Mouse (Mus musculus): ENCODE results near the gene Cd300ld4. TPM values are rescaled to one million over a fixed set of nuclear protein-coding genes. Genes with fewer than 3 reads are reported as not detected.
A peak's percentile ranks its signal among the peaks of the same experiment; 100 is the strongest.
"Not testable (repeated sequence)": the region's sequence is repeated elsewhere in the genome, so short reads cannot be mapped to it uniquely, and the experiment has no call there.

The Cd300ld4 gene
- polyA plus RNA-seq, 1 experiment from 2014 or later, result not detected

DNA sequence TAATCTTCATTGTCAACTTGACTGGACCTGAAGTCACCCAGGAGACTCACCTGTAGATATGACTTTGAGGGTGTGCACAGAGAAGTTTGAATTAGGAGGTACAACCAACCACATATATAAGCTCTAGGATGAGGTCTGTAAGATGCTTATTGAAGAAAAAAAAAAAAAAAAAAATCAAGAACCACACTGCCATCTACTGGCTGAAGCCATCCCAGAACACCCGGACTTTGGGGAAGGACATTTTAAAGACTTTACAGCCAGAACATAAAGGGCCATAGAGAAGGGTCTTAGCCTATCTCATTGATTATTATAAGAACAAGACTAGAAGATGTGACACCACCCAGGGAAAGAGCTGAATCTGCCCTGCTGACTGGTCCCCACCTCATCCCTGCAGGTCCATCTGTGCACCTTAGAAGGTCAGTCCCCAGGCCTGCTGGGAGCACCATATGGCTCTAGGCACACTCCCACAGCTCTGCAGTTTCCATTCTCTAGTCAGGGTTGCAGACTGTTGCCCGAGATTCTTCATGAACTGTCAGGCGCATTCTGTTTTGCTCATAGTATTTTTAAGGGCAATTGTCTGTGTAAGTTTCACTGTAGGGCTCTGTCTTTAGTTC is 22.6 kb upstream of the Cd300ld4 start:
- H3K27ac ChIP-seq (ENCODE audit: low read length), result no peak overlapping the region
- H3K36me3 ChIP-seq (ENCODE audit: insufficient read depth, low read length), result no peaks in the 10 kb centered on the region
- H3K4me1 ChIP-seq (ENCODE audit: insufficient read depth, low read depth, low read length), result no peaks in the 10 kb centered on the region
- ATAC-seq, result no peak
- TF ChIP-seq CTCF (IDR thresholded peaks at IDR 0.05), result peak; percentile 18; the same call in 1 of the 2 replicates
- no peak for TF ChIP-seq EP300 (IDR thresholded peaks at IDR 0.05)
- H3K4me3 ChIP-seq (ENCODE audit: low read depth, low read length), result no peak overlapping the region
- H3K9ac ChIP-seq (replicated peaks; ENCODE audit: low read depth), result no peak overlapping the region
- WGBS, result 35% methylated on average over 3 of the region's 3 CpGs
- no peak for DNase-seq (ENCODE audit: low spot score)
- H3K9me3 ChIP-seq (ENCODE audit: low read length), result no peaks in the 10 kb centered on the region
- H3K4me2 ChIP-seq (replicated peaks; ENCODE audit: low read depth, low read length), result no peak overlapping the region
- H3K27me3 ChIP-seq (replicated peaks; ENCODE audit: insufficient read depth, low read length), result no peaks in the 10 kb centered on the region

DNA sequence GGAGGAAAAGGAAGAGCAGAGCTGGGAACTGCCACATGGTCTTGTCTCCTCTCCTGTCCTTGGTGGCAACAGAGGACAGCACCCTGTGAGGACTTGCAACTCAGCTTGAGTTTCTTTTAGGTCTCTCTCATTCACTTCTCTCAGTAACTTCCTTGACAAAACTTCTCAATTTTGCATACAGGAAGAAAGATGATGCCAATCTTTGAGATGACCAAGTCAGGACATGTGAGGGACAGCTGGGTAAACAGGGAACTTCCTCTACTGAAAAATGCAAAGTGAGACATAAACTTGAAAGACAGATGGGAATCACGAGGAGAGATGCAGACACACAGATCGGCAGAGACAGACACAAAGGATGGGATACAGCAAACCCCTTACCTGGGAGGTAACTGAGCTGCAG is 21.4 kb upstream of the Cd300ld4 start, which contains the start of gene Cd300ld3:
Gene Cd300ld3, minus strand, starts transcription at position 151 of the 400 bp plus-strand sequence.
- no peak within 1 kb of the TSS for H3K9ac ChIP-seq (replicated peaks; ENCODE audit: low read depth)
- no peak within 1 kb of the TSS for H3K27ac ChIP-seq (ENCODE audit: low read length)
- no peak for TF ChIP-seq EP300 (IDR thresholded peaks at IDR 0.05)
- TF ChIP-seq CTCF (IDR thresholded peaks at IDR 0.05), result no peak
- WGBS, result 43% methylated on average over 2 of the region's 2 CpGs
- DNase-seq (ENCODE audit: low spot score) (no peak), ATAC-seq (no peak)
- no peak within 1 kb of the TSS for H3K4me3 ChIP-seq (ENCODE audit: low read depth, low read length)
- H3K9me3 ChIP-seq (ENCODE audit: low read length), result no peaks in the 10 kb centered on the region
- no peaks in the 10 kb centered on the region for H3K4me1 ChIP-seq (ENCODE audit: insufficient read depth, low read depth, low read length)
- no peak within 1 kb of the TSS for H3K4me2 ChIP-seq (replicated peaks; ENCODE audit: low read depth, low read length)
- H3K36me3 ChIP-seq (ENCODE audit: insufficient read depth, low read length), result no peaks in the 10 kb centered on the region
- H3K27me3 ChIP-seq (replicated peaks; ENCODE audit: insufficient read depth, low read length), result no peaks in the 10 kb centered on the region

DNA sequence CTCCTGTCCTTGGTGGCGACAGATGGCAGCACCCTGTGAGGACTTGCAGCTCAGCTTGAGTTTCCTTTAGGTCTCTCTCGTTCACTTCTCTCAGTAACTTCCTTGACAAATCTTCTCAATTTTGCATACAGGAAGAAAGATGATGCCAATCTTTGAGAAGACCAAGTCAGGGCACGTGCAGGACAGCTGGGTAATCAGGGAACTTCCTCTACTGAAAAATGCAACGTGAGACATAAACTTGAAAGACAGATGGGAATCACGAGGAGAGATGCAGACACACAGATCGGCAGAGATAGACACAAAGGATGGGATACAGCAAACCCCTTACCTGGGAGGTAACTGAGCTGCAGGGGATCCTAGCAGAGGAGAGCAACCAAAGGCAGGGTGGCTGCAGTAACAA is 10.9 kb upstream of the Cd300ld4 start, which contains the start of gene Cd300ld5:
Gene Cd300ld5, minus strand, starts transcription at position 101 of the 400 bp plus-strand sequence.
- no CpG with 5 or more reads among the region's 6 CpGs for WGBS
- DNase-seq (ENCODE audit: low spot score); H3K27me3 ChIP-seq (replicated peaks; ENCODE audit: insufficient read depth, low read length); ATAC-seq; H3K9me3 ChIP-seq (ENCODE audit: low read length); H3K4me2 ChIP-seq (replicated peaks; ENCODE audit: low read depth, low read length); H3K4me1 ChIP-seq (ENCODE audit: insufficient read depth, low read depth, low read length); H3K27ac ChIP-seq (ENCODE audit: low read length); H3K9ac ChIP-seq (replicated peaks; ENCODE audit: low read depth); H3K36me3 ChIP-seq (ENCODE audit: insufficient read depth, low read length); H3K4me3 ChIP-seq (ENCODE audit: low read depth, low read length): not testable (repeated sequence)

DNA sequence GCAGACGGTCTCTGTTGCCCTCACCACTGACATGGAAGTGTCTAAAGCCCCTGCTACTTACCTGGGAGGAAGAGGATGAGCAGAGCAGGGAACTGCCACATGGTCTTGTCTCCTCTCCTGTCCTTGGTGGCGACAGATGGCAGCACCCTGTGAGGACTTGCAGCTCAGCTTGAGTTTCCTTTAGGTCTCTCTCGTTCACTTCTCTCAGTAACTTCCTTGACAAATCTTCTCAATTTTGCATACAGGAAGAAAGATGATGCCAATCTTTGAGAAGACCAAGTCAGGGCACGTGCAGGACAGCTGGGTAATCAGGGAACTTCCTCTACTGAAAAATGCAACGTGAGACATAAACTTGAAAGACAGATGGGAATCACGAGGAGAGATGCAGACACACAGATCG is 10.7 kb downstream of the Cd300ld4 start, which contains the start of gene Cd300ld2:
Gene Cd300ld2, minus strand, starts transcription at position 101 of the 400 bp plus-strand sequence.
- not testable (repeated sequence) for H3K4me2 ChIP-seq (replicated peaks; ENCODE audit: low read depth, low read length); DNase-seq (ENCODE audit: low spot score); H3K27ac ChIP-seq (ENCODE audit: low read length); H3K36me3 ChIP-seq (ENCODE audit: insufficient read depth, low read length); H3K4me1 ChIP-seq (ENCODE audit: insufficient read depth, low read depth, low read length); ATAC-seq; H3K27me3 ChIP-seq (replicated peaks; ENCODE audit: insufficient read depth, low read length); H3K9me3 ChIP-seq (ENCODE audit: low read length); H3K4me3 ChIP-seq (ENCODE audit: low read depth, low read length); H3K9ac ChIP-seq (replicated peaks; ENCODE audit: low read depth)
- WGBS, result no CpG with 5 or more reads among the region's 7 CpGs

DNA sequence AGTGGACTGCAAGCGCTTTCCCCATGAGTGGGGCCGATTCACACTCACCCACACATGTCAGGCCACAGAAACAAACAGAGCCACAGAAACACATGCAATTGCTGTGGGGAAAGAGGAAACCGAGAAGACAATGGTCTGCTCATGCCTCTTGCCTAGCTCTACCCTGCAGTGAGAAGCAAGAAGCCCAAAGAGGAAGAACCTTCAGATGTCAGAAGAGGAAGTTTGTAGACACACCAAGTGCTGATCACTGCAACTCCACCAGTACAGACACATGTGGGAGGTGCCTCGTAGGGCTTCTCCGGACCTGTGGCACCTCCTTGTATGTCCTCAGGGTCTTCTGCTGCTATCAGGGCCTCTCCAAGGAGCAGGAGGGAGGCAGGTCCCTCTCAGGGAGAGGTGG is 22.7 kb downstream of the Cd300ld4 start:
- DNase-seq (ENCODE audit: low spot score), result peak; percentile 44
- Histone ChIP-seq H3K36me3 (ENCODE audit: insufficient read depth, low read length) (no peaks in the 10 kb centered on the region), H3K27ac (ENCODE audit: low read length) (no peak overlapping the region), H3K9me3 (ENCODE audit: low read length) (no peaks in the 10 kb centered on the region), H3K4me3 (ENCODE audit: low read depth, low read length) (no peak overlapping the region), H3K9ac (replicated peaks; ENCODE audit: low read depth) (no peak overlapping the region), H3K27me3 (replicated peaks; ENCODE audit: insufficient read depth, low read length) (no peaks in the 10 kb centered on the region), H3K4me1 (ENCODE audit: insufficient read depth, low read depth, low read length) (no peaks in the 10 kb centered on the region), H3K4me2 (replicated peaks; ENCODE audit: low read depth, low read length) (no peak overlapping the region)
- TF ChIP-seq EP300 (IDR thresholded peaks at IDR 0.05) (no peak), CTCF (IDR thresholded peaks at IDR 0.05) (no peak)
- peak; percentile 23; the same call in 1 of the 2 replicates for ATAC-seq
- 60% methylated on average over 5 of the region's 5 CpGs for WGBS

DNA sequence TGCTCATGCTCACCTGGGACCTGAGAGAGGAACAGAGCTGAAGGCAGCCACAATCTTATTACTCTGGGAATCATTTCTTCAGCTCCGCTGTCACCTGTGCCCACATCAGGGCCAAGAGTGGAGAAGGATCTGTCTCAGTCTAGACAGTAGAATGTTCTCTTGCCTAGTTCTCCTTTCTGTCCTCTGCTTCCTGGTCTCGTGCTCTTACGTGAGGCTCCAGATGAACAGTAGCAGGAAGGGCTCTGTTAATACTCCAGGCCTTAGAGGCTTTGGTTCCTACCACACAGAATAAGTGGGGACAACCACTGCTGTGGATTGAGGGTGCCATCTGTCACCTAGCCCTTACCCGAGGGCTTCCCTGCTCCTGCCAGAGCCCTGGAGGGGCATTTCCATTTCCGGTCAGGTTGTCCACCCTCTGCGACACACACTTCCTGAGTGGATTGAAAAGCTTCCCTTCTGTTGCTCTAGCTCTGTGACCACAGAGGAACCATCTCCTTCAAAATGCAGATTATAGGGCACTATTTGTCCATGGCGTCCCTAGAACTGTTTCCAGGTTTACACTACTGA is 25.3 kb downstream of the Cd300ld4 start, which contains the start of gene Cd300c2:
Gene Cd300c2, minus strand, starts transcription at position 407 of the 567 bp plus-strand sequence.
- peak; percentile 17 for DNase-seq (ENCODE audit: low spot score)
- H3K9me3 ChIP-seq (ENCODE audit: low read length), result no peaks in the 10 kb centered on the region
- H3K27me3 ChIP-seq (replicated peaks; ENCODE audit: insufficient read depth, low read length), result no peaks in the 10 kb centered on the region
- no peak within 1 kb of the TSS for H3K4me3 ChIP-seq (ENCODE audit: low read depth, low read length)
- no peaks in the 10 kb centered on the region for H3K36me3 ChIP-seq (ENCODE audit: insufficient read depth, low read length)
- no peak within 1 kb of the TSS for H3K4me2 ChIP-seq (replicated peaks; ENCODE audit: low read depth, low read length)
- 80% methylated on average over 7 of the region's 7 CpGs for WGBS
- TF ChIP-seq CTCF (IDR thresholded peaks at IDR 0.05) (no peak), EP300 (IDR thresholded peaks at IDR 0.05) (no peak)
- no peak; the same call in 1 of the 2 replicates for ATAC-seq
- H3K9ac ChIP-seq (replicated peaks; ENCODE audit: low read depth), result no peak within 1 kb of the TSS
- H3K4me1 ChIP-seq (ENCODE audit: insufficient read depth, low read depth, low read length), result no peaks in the 10 kb centered on the region
- H3K27ac ChIP-seq (ENCODE audit: low read length), result no peak within 1 kb of the TSS
